Mouse (Mus musculus): ENCODE measurements around the gene Prune2. TPM values are rescaled to one million over a fixed set of nuclear protein-coding genes. Genes with fewer than 3 reads are reported as not detected.

The Prune2 gene
- polyA plus RNA-seq, 1 experiment from 2014 or later, result 4.1 TPM

GRCm38 (mm10) chr19:17252845-17253244, 296.9 kb downstream of the Prune2 start:
- Histone ChIP-seq H3K27me3 (replicated peaks; ENCODE audit: control insufficient read depth, insufficient read depth, low read length) (no peaks in the 10 kb centered on the region), H3K4me2 (ENCODE audit: low read length) (no peak overlapping the region), H3K4me3 (replicated peaks; ENCODE audit: low read length) (no peak overlapping the region), H3K36me3 (ENCODE audit: control insufficient read depth, insufficient read depth) (no peaks in the 10 kb centered on the region), H3K9me3 (ENCODE audit: control insufficient read depth, low read length) (no peaks in the 10 kb centered on the region), H3K27ac (ENCODE audit: low read length) (no peak overlapping the region), H3K4me1 (replicated peaks; ENCODE audit: control insufficient read depth, insufficient read depth, low read length) (no peaks in the 10 kb centered on the region), H3K9ac (replicated peaks; ENCODE audit: low read depth, low read length) (no peak overlapping the region)
- ATAC-seq, result no peak
- 38% methylated on average over 3 of the region's 3 CpGs for WGBS

- Histone ChIP-seq H3K4me1 (replicated peaks; ENCODE audit: control insufficient read depth, insufficient read depth, low read length) (no peaks in the 10 kb centered on the region), H3K9ac (replicated peaks; ENCODE audit: low read depth, low read length) (no peak overlapping the region), H3K27me3 (replicated peaks; ENCODE audit: control insufficient read depth, insufficient read depth, low read length) (no peaks in the 10 kb centered on the region), H3K36me3 (ENCODE audit: control insufficient read depth, insufficient read depth) (no peaks in the 10 kb centered on the region), H3K4me3 (replicated peaks; ENCODE audit: low read length) (no peak overlapping the region), H3K4me2 (ENCODE audit: low read length) (no peak overlapping the region), H3K9me3 (ENCODE audit: control insufficient read depth, low read length) (no peaks in the 10 kb centered on the region), H3K27ac (ENCODE audit: low read length) (no peak overlapping the region)
- ATAC-seq, result no peak
- 18% methylated on average over 4 of the region's 4 CpGs for WGBS
Observed at GRCm38 (mm10) chr19:17255511-17255910, 299.6 kb downstream of the Prune2 start.

- Histone ChIP-seq H3K4me3 (replicated peaks; ENCODE audit: low read length) (no peak overlapping the region), H3K4me1 (replicated peaks; ENCODE audit: control insufficient read depth, insufficient read depth, low read length) (no peaks in the 10 kb centered on the region), H3K27ac (ENCODE audit: low read length) (no peak overlapping the region), H3K9me3 (ENCODE audit: control insufficient read depth, low read length) (no peaks in the 10 kb centered on the region), H3K9ac (replicated peaks; ENCODE audit: low read depth, low read length) (no peak overlapping the region), H3K36me3 (ENCODE audit: control insufficient read depth, insufficient read depth) (no peaks in the 10 kb centered on the region), H3K27me3 (replicated peaks; ENCODE audit: control insufficient read depth, insufficient read depth, low read length) (no peaks in the 10 kb centered on the region), H3K4me2 (ENCODE audit: low read length) (no peak overlapping the region)
- ATAC-seq, result no peak
- WGBS, result 82% methylated on average over 8 of the region's 8 CpGs
Observed at GRCm38 (mm10) chr19:17256388-17256787, 300.5 kb downstream of the Prune2 start.

GRCm38 (mm10) chr19:17256867-17257266, 300.9 kb downstream of the Prune2 start:
- H3K4me1 ChIP-seq (replicated peaks; ENCODE audit: control insufficient read depth, insufficient read depth, low read length), result no peaks in the 10 kb centered on the region
- H3K9ac ChIP-seq (replicated peaks; ENCODE audit: low read depth, low read length), result no peak overlapping the region
- H3K4me2 ChIP-seq (ENCODE audit: low read length), result no peak overlapping the region
- WGBS, result 81% methylated on average over 10 of the region's 10 CpGs
- H3K27ac ChIP-seq (ENCODE audit: low read length), result no peak overlapping the region
- no peaks in the 10 kb centered on the region for H3K27me3 ChIP-seq (replicated peaks; ENCODE audit: control insufficient read depth, insufficient read depth, low read length)
- H3K36me3 ChIP-seq (ENCODE audit: control insufficient read depth, insufficient read depth), result no peaks in the 10 kb centered on the region
- no peak for ATAC-seq
- H3K9me3 ChIP-seq (ENCODE audit: control insufficient read depth, low read length), result no peaks in the 10 kb centered on the region
- H3K4me3 ChIP-seq (replicated peaks; ENCODE audit: low read length), result no peak overlapping the region

- ATAC-seq, result no peak
- H3K27me3 ChIP-seq (replicated peaks; ENCODE audit: control insufficient read depth, insufficient read depth, low read length), result no peaks in the 10 kb centered on the region
- no peaks in the 10 kb centered on the region for H3K9me3 ChIP-seq (ENCODE audit: control insufficient read depth, low read length)
- no peaks in the 10 kb centered on the region for H3K4me1 ChIP-seq (replicated peaks; ENCODE audit: control insufficient read depth, insufficient read depth, low read length)
- WGBS, result 89% methylated on average over 2 of the region's 2 CpGs
- H3K27ac ChIP-seq (ENCODE audit: low read length), result no peak overlapping the region
- H3K4me3 ChIP-seq (replicated peaks; ENCODE audit: low read length), result no peak overlapping the region
- no peak overlapping the region for H3K9ac ChIP-seq (replicated peaks; ENCODE audit: low read depth, low read length)
- H3K4me2 ChIP-seq (ENCODE audit: low read length), result no peak overlapping the region
- no peaks in the 10 kb centered on the region for H3K36me3 ChIP-seq (ENCODE audit: control insufficient read depth, insufficient read depth)
Observed at GRCm38 (mm10) chr19:17263181-17263580, 307.3 kb downstream of the Prune2 start.

DNA sequence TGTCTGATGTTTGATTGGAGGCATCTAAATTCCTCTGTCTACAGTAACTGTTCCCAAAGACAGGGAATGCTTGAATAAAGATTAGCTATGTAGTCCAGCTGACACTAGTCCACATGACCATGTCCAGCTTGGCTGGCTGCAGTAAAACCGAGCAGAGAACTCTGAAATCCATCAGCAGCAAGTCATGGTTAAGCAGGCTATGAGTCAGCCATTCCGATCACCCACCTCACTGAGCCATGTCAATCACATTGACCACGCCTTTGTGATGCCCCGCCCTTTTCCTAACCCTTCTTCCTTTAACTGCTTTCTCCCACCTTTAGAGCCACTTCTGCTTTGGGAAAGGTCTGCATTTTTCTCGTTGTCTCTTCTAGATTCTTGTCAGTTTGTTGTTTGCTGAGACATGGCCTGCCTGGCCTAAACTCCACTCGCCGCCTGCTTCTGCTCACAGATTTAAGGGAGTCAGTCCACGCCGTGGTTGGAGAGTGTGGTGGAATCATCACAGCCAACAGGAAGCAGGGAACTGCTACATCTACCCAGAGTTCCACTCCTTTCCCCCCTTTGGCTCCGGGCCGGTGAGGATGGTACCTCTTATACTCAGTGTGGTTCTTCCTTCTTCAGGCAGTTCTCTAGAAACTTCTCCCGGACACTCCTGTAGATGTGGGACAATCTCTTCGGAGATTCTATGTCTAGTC, 307.9 kb downstream of the Prune2 start:
- no peak overlapping the region for H3K9ac ChIP-seq (replicated peaks; ENCODE audit: low read depth, low read length)
- 95% methylated on average over 13 of the region's 13 CpGs for WGBS
- ATAC-seq, result no peak

DNA sequence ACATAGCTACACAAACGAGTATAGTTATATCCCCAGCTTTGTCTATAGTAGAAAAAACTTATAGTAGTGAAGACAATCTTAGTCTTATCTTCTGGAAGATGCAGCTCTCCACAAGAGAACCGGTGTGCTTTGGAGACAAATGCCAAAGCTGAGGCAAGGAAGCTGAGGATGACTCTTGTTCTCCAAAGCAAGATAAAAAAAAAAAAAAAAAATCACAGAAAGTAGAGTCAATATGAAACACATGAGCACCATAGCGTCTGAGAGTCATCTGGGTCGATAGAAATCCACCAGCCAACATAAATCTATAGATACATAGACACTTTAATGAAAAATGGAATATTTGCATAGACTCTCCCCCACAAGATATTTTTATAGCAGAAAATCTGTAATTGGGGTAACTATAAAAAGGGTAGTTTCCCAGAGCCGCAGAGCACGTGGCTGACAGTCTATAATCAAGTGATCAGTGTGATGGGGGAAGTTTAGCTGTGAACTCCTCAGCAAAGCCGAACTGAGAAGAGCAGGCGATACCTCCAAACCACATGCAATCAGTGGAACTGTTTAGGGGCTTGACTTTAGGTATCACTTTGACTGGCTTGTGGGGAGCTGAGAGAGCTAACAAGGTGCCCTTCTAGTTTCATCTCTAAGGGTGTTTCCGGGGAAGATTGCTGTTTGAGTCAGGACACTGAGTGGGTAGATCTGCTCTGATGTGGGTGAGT, 308.7 kb downstream of the Prune2 start:
- no peak overlapping the region for H3K4me2 ChIP-seq (ENCODE audit: low read length)
- WGBS, result 90% methylated on average over 9 of the region's 9 CpGs
- H3K9ac ChIP-seq (replicated peaks; ENCODE audit: low read depth, low read length), result no peak overlapping the region
- no peaks in the 10 kb centered on the region for H3K9me3 ChIP-seq (ENCODE audit: control insufficient read depth, low read length)
- H3K4me3 ChIP-seq (replicated peaks; ENCODE audit: low read length), result no peak overlapping the region
- H3K27ac ChIP-seq (ENCODE audit: low read length), result no peak overlapping the region
- no peak for ATAC-seq
- no peaks in the 10 kb centered on the region for H3K4me1 ChIP-seq (replicated peaks; ENCODE audit: control insufficient read depth, insufficient read depth, low read length)
- no peaks in the 10 kb centered on the region for H3K36me3 ChIP-seq (ENCODE audit: control insufficient read depth, insufficient read depth)
- no peaks in the 10 kb centered on the region for H3K27me3 ChIP-seq (replicated peaks; ENCODE audit: control insufficient read depth, insufficient read depth, low read length)

More for the DNA sequence above, 307.9 kb downstream of the Prune2 start:
- no peak overlapping the region for H3K4me3 ChIP-seq (replicated peaks; ENCODE audit: low read length)
- H3K36me3 ChIP-seq (ENCODE audit: control insufficient read depth, insufficient read depth), result no peaks in the 10 kb centered on the region
- H3K27me3 ChIP-seq (replicated peaks; ENCODE audit: control insufficient read depth, insufficient read depth, low read length), result no peaks in the 10 kb centered on the region
- no peaks in the 10 kb centered on the region for H3K4me1 ChIP-seq (replicated peaks; ENCODE audit: control insufficient read depth, insufficient read depth, low read length)
- H3K9me3 ChIP-seq (ENCODE audit: control insufficient read depth, low read length), result no peaks in the 10 kb centered on the region
- no peak overlapping the region for H3K4me2 ChIP-seq (ENCODE audit: low read length)
- no peak overlapping the region for H3K27ac ChIP-seq (ENCODE audit: low read length)

- Histone ChIP-seq H3K4me2 (ENCODE audit: low read length) (no peak overlapping the region), H3K9me3 (ENCODE audit: control insufficient read depth, low read length) (no peaks in the 10 kb centered on the region), H3K4me1 (replicated peaks; ENCODE audit: control insufficient read depth, insufficient read depth, low read length) (no peaks in the 10 kb centered on the region), H3K4me3 (replicated peaks; ENCODE audit: low read length) (no peak overlapping the region), H3K27ac (ENCODE audit: low read length) (no peak overlapping the region), H3K27me3 (replicated peaks; ENCODE audit: control insufficient read depth, insufficient read depth, low read length) (no peaks in the 10 kb centered on the region), H3K36me3 (ENCODE audit: control insufficient read depth, insufficient read depth) (no peaks in the 10 kb centered on the region), H3K9ac (replicated peaks; ENCODE audit: low read depth, low read length) (no peak overlapping the region)
- WGBS, result 78% methylated on average over 4 of the region's 4 CpGs
- no peak for ATAC-seq
Observed at GRCm38 (mm10) chr19:17268669-17269068, 312.8 kb downstream of the Prune2 start.

DNA sequence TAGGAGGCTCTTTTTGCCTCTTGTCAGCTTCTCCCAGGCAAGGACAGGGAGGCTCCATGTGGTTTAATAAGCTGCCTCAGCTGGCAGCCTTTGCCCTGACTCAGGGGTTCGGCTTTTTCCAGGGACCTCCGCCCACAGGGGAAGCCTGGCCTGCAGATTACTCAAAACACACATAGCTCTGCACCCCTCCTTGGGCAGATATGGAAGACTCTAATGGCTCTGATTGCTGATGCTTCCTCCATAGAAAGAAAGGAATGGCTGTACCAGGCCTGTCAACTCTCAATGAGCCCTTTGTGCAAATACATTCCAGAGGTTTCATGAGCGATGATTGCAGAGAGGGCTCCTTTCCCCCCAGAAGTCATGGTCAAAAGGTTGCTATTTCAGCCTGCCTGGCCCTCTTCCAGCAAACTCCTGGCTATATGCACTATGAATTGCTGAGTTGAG, 315.3 kb downstream of the Prune2 start:
- Histone ChIP-seq H3K4me1 (replicated peaks; ENCODE audit: control insufficient read depth, insufficient read depth, low read length) (no peaks in the 10 kb centered on the region), H3K9me3 (ENCODE audit: control insufficient read depth, low read length) (no peaks in the 10 kb centered on the region), H3K9ac (replicated peaks; ENCODE audit: low read depth, low read length) (no peak overlapping the region), H3K27me3 (replicated peaks; ENCODE audit: control insufficient read depth, insufficient read depth, low read length) (no peaks in the 10 kb centered on the region), H3K4me3 (replicated peaks; ENCODE audit: low read length) (no peak overlapping the region), H3K36me3 (ENCODE audit: control insufficient read depth, insufficient read depth) (no peaks in the 10 kb centered on the region), H3K27ac (ENCODE audit: low read length) (no peak overlapping the region), H3K4me2 (ENCODE audit: low read length) (no peak overlapping the region)
- ATAC-seq, result no peak
- WGBS, result 15% methylated on average over 3 of the region's 3 CpGs
